Mouse (Mus musculus) ES-CJ7 (cell line): Measurements from ENCODE around the gene Wfs1.

Experiments
- DNase-seq: peaks from one replicate; pipeline ENCODE4 v3.0.0; 2011; ENCODE audit warnings: low read depth, low spot score

Wfs1 gene

DNA sequence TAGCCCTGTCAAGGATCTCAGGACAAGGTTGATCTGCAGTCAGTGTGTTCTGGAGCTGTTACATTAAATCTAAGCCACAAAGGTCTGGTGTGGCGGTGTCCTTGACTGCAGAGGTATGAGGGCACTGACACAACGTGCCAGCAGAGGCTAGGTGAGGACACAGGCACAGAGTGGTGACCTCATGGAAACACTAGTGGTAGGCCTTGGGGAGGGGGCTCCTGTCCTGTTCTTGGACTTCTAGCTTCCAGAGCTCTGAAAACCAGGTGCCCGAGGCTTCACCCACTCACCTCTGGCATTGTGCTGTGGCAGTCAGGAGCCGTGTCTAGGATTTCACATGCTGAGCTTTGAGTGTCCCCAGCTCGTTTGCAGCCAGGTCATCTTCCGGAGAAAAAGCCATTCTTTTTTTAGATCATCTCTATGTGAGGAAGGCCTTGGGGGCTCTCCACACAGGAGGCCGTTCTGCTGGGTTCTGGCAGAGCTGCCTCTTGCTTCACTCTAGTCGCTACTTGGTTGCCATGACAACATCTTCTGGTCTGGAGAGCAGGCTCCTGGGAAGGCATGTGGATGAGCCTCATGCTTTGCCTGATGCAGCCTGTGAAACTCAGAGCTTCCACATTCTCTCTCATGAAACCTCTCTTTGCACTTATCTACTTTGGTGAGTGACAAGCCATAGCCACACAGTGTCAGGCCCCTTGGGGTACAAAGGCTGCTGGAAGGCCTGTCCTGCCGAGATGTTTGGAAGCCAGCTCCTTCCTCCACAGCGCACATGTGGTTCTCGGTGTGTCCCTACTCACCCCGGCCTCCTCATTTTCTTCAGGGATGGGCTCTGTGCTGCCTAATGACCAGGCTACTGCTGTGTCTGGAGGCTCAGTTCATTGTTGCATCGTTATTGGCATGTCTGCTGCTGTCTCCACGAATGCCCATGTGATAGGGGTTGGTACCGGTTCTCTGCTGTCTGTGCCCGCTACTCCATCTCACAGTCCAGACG, 53.2 kb downstream of the Wfs1 start:
- peak; percentile 21 for DNase-seq

DNA sequence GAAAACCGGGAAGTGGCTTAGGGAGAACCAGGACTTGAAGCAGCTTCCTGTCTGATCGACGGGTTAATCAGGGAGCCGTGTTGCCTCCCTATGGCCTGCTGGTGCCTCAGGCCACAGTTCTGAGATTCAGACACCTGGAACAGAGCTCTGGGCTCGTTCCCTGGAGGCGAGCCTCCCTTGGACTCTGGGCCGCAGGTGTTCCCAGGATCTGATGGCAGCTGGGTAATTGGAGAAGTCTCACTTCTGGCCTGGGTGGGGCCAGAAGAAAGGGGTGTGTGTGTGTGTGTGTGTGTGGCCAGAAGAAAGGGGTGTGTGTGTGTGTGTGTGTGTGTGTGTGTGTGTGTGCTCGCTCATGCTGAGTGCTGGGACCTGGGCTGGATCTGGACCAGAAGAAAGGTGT, 55.6 kb downstream of the Wfs1 start:
- no peak for DNase-seq

DNA sequence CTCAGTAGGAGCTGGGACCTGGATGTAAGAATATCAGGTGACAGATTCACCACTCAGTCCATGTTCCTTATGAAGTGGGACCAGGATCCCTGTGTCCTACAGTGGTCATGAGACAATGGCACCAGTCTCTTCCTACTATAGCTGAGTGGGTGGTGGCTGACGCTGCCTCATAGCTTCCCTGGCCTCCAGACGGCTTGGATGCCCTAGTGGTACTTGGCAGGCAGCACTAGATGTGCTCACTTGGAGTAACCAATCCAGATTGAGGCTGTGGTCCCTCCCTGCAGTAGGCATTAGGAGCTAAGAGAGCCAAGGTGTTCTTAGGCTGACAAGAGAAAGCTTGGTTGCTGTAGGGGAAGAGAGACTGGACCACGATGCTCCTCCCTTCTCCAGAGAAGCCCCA, 59.6 kb downstream of the Wfs1 start:
- no peak for DNase-seq

DNA sequence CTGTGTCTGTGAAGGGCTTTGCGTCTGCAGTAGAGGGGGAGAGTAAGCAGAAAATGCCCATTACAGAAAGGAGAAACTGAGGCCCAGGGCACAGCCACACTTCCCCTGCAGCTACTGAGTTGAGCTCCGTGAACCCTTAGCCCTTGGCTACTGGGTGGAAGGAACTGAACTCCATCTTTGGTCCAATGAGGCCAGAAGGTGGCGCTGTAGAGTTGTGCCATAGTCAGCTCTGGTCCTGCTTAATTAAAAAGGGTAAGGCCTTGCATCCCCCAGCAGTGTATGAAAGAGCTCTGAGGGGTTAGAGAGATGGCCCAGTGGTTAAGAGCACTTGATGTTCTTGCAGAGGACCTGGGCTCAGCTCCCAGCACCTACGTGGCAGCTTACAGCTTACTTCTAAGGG, 60.3 kb downstream of the Wfs1 start:
- peak; percentile 65 for DNase-seq

DNA sequence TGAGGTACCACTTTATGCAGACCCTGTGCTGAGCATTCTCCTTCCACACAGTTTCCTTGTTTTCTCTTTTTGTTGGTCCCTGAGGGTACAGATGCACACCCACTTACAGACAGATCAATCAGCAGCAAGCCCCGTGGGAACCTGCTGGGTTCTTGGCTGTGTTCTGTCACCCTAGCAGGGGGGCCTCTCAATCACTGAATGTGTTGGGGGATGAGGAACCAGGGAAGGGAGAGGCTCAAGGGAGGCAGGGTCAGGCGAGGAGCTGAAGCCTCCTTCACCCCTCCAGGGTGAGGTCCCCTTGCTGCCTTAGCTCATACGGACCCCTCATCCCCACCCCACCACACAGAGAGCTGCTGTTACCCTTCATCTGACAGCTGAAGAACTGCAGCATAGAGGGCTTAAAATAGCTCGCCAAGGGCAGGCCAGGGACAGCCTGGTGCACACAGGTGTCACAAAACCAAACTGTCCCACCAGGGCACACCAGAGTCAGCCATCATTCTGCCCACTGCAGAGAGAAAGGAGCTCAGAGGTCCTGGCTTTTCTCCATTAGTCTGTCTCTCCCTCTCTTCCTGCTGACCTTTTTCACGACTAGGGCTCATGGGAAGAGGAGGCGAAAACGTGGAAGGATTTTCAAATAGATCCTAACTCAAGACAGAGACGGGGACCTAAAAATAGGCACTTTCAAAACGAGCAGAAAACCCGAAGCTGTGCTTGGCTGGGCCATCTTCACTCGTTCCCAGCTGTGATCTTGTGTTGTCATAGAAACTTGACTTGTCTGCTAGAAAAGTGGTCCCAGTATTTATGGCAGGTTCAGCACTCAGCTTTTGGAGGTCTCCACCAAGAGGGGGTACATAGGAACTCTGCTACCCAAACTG, 64.9 kb downstream of the Wfs1 start:
- no peak for DNase-seq

DNA sequence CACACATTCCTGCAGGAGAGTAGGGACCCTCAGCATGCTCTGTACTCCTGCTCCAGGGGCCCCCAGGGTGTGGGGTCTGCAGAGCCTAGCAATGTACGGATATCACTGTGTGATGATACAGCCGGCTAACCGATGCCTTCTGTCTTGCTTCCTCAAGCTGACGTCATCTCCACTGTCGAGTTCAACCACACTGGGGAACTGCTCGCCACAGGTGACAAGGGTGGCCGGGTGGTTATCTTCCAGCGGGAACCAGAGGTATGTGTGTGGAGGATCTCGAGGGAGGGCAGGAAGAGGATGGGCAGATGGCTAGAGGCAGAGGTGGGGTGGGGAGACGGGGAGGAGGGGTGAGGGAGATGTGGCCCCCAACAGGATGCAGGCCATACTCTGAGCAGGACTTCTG, 66.2 kb downstream of the Wfs1 start:
- no peak for DNase-seq

DNA sequence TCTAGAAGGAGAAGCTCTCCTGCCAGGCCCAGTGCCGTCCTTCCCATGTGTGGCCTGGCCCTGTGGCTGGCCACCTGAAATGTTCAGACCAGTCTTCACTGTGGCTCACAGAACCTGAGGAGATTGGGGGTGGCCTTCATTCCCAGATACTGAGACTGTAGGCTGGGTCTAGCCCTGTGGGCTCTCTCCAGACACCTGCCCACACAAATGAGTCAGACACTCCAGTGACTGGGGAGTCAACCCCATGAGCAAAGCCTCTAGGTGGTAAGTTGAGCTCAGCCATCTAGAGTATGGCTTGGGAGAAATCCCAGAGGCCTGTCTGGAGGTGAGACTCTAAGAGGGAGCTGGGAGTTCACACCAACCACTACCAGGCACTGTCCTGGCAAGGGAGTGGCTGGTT, 67.1 kb downstream of the Wfs1 start:
- DNase-seq = no peak

DNA sequence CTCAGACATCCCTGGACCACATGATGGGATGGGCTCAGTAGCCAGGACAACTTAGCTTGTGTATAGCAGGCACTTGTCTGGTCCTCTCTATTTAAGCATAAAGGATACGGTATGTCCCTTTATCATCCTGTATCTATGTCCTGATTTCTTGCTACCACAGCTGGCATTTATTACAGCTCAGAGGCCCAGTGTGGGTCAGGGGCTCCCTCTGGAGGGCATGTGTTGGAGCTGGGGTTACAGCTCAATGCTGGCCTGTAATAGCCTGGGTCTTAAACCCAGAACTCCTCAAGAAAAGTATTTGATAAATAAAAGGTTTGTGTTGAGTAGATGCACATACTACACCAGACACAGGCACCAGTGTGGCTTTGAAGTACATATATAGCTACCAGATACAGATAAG, 68.9 kb downstream of the Wfs1 start:
- DNase-seq = no peak

DNA sequence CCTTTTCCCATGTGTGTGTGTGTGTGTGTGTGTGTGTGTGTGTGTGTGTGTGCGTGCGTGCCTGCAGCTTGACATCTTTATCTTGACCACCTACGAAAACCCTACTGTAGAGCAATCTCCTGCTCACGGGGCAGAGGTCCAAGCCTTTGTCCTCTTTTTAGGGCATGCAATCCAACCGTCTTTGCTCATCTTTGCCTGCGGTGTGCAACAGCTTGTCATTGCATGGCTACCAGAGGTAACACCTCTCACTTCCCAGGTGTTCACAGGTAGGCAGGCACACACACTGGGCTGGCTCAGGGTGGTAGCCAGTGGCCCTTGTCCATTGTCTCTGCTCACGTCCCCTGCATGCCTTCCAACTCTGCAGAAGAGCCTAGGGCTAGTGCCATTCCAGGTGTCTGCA, 71.0 kb downstream of the Wfs1 start:
- DNase-seq = no peak

DNA sequence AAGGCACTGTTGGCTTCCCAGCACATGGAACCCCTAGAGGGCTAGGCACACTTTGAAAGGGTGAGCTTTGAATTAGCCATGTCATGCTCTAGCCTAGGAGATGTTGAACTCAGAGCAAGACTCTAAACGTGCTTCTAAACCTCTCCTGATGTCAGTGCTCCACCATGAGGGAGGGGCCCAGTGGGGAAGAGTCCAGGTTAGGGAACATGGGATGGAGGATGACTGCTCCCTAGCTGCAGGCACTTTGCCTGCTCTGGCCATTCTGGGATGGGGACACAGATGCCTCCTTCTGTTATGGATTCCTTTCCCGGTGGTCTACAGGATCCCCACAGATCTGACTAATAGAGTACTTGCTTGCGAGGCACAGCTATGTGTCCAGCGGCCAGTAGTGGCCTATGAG, 71.8 kb downstream of the Wfs1 start:
- no peak for DNase-seq

DNA sequence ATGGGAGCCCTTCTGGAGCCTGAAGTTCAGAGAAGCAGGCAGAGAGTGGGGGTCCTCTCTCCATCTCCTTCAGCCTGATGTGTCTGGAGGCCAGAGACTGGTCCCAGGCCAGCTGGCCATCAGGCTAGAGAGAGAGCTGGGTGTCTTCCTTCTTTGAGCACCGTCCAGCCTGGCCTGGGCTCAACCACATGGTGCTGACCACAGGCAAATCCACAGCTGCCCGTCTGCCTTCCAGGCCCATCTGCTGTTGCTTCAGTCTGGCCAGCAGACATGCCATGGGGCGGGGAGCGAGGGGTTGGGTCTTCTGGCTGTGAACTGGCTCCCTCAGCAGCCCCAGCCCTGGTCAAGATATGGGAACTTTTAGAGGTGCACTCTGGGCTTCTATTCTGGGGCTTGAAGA, 72.4 kb downstream of the Wfs1 start:
- DNase-seq = no peak
